Mouse (Mus musculus) testis, adult 2 months (tissue): ENCODE data around the gene Arsb. TPM values are rescaled to one million over a fixed set of nuclear protein-coding genes. Genes with fewer than 3 reads are reported as not detected.

Experiments used
- H3K27ac ChIP-seq: fragments of 200-500 bp; 2 replicates; pipeline ENCODE4 v1.5.1; 2012; ENCODE audit warnings: low read depth, low read length; ENCODE audit not compliant: control insufficient read depth, insufficient read depth
- H3K27me3 ChIP-seq: fragments of 200-500 bp; 2 replicates; pipeline ENCODE4 v1.6.1; 2012; ENCODE audit warnings: mild to moderate bottlenecking, low read length, moderate library complexity; ENCODE audit not compliant: control insufficient read depth, insufficient read depth
- H3K36me3 ChIP-seq: fragments of 200-500 bp; 2 replicates; pipeline ENCODE4 v1.6.1; 2012; ENCODE audit warnings: mild to moderate bottlenecking, low read length; ENCODE audit not compliant: control insufficient read depth, insufficient read depth
- H3K4me1 ChIP-seq: fragments of 200-500 bp; 2 replicates; pipeline ENCODE4 v1.6.1; 2012; ENCODE audit warnings: low read length; ENCODE audit not compliant: control insufficient read depth, insufficient read depth
- H3K4me3 ChIP-seq: fragments of 200-500 bp; 2 replicates; pipeline ENCODE4 v1.5.1; 2012; ENCODE audit warnings: low read depth, mild to moderate bottlenecking, low read length, moderate library complexity, mixed read lengths; ENCODE audit not compliant: control insufficient read depth
- CTCF ChIP-seq: fragments of 200-500 bp; IDR thresholded peaks from 2 replicates; pipeline ENCODE4 v1.5.1; 2012; ENCODE audit warnings: low read depth, mild to moderate bottlenecking, inconsistent platforms, low read length, moderate library complexity; ENCODE audit not compliant: control insufficient read depth, insufficient read depth, insufficient replicate concordance
- POLR2A ChIP-seq: fragments of 200-500 bp; IDR thresholded peaks from 2 replicates; pipeline ENCODE4 v1.6.1; 2012; ENCODE audit warnings: low read depth, mild to moderate bottlenecking, inconsistent platforms, low read length, moderate library complexity; ENCODE audit not compliant: control insufficient read depth
- polyA plus RNA-seq: library from polyadenylated mRNA; depleted of rRNA; stranded (reverse); fragments of >200 nt; gene quantifications from 2 replicates; pipeline ENCODE4 v1.2.3, GENCODE M21; 2012

Arsb gene
- polyA plus RNA-seq, 1 experiment = 6.9 TPM

- TF ChIP-seq CTCF (no peak), POLR2A (no peak)
- Histone ChIP-seq H3K27me3 (no peaks in the 10 kb centered on the region), H3K4me1 (peaks cover 3% of the 10 kb centered on the region), H3K4me3 (no peak overlapping the region), H3K27ac (no peak overlapping the region), H3K36me3 (no peaks in the 10 kb centered on the region)
Measured at GRCm38 (mm10) chr13:93906552-93907245, 135.3 kb downstream of the Arsb start.

- TF ChIP-seq POLR2A (no peak), CTCF (no peak)
Measured at GRCm38 (mm10) chr13:93907971-93908370, 136.5 kb downstream of the Arsb start.

DNA sequence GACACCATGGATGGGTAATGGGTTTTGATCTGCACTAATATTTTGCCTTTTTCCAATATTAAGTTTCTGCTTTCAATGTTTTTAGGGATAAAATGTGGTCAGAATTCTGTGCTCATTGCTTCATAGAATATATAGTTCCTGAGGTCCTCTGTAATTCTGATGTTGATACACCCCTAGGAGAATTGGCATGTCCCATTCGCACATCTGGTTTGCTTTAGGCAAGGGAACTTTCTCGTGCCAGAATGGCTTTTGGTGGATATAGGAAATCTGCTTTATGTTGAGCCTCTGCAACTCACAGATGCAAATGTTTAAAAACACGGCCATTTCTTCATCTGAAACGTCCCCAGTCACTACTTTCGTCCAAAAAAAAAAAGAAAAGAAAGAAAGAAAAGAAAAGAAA is 138.4 kb downstream of the Arsb start:
- TF ChIP-seq POLR2A = no peak
- no peak for TF ChIP-seq CTCF
- H3K4me3 ChIP-seq = no peak overlapping the region
- H3K27ac ChIP-seq = no peak overlapping the region

More at GRCm38 (mm10) chr13:93907971-93908370, 136.5 kb downstream of the Arsb start:
- Histone ChIP-seq H3K4me3 (no peak overlapping the region), H3K27me3 (no peaks in the 10 kb centered on the region), H3K36me3 (no peaks in the 10 kb centered on the region), H3K27ac (no peak overlapping the region), H3K4me1 (peaks cover 7% of the 10 kb centered on the region)

GRCm38 (mm10) chr13:93911037-93911436 is 139.6 kb downstream of the Arsb start:
- Histone ChIP-seq H3K4me3 (peak overlapping the region; percentile 42), H3K36me3 (no peaks in the 10 kb centered on the region), H3K4me1 (peaks cover 7% of the 10 kb centered on the region), H3K27ac (no peak overlapping the region), H3K27me3 (no peaks in the 10 kb centered on the region)
- TF ChIP-seq CTCF = no peak
- no peak for TF ChIP-seq POLR2A

More for the DNA sequence above, 138.4 kb downstream of the Arsb start:
- H3K36me3 ChIP-seq = no peaks in the 10 kb centered on the region
- peaks cover 7% of the 10 kb centered on the region for H3K4me1 ChIP-seq
- no peaks in the 10 kb centered on the region for H3K27me3 ChIP-seq

GRCm38 (mm10) chr13:93912326-93912915 is 141.0 kb downstream of the Arsb start:
- H3K36me3 ChIP-seq = no peaks in the 10 kb centered on the region
- no peaks in the 10 kb centered on the region for H3K27me3 ChIP-seq
- H3K27ac ChIP-seq = no peak overlapping the region
- TF ChIP-seq CTCF (no peak), POLR2A (no peak)
- H3K4me3 ChIP-seq = peak overlapping the region; percentile 78; the same call in 1 of the 2 replicates
- peaks cover 7% of the 10 kb centered on the region for H3K4me1 ChIP-seq

GRCm38 (mm10) chr13:93914206-93914605 is 142.8 kb downstream of the Arsb start:
- no peaks in the 10 kb centered on the region for H3K27me3 ChIP-seq
- H3K4me3 ChIP-seq = no peak overlapping the region
- no peaks in the 10 kb centered on the region for H3K36me3 ChIP-seq
- TF ChIP-seq POLR2A (no peak), CTCF (no peak)
- H3K27ac ChIP-seq = no peak overlapping the region
- peaks cover 7% of the 10 kb centered on the region for H3K4me1 ChIP-seq

- no peaks in the 10 kb centered on the region for H3K27me3 ChIP-seq
- no peak overlapping the region for H3K27ac ChIP-seq
- no peak overlapping the region for H3K4me3 ChIP-seq
- H3K4me1 ChIP-seq = peaks cover 7% of the 10 kb centered on the region
- TF ChIP-seq CTCF (no peak), POLR2A (no peak)
- H3K36me3 ChIP-seq = no peaks in the 10 kb centered on the region
Measured at GRCm38 (mm10) chr13:93915641-93916570, 144.5 kb downstream of the Arsb start.
